Mouse (Mus musculus) liver, postnatal 0 days (tissue): ENCODE measurements around the gene Stk19.

Experiments used
- CTCF ChIP-seq: sonication (generic); IDR thresholded peaks from 2 replicates; pipeline ENCODE4 v1.5.1; 2016; ENCODE audit warnings: antibody characterized with exemption, low read depth
- EP300 ChIP-seq: IDR thresholded peaks from 2 replicates; pipeline ENCODE4 v1.6.1; 2016; ENCODE audit warnings: antibody characterized with exemption, low read depth, mild to moderate bottlenecking

GRCm38 (mm10) chr17:34840736-34841307 is 4.1 kb upstream of the Stk19 start:
- TF ChIP-seq CTCF (no peak), EP300 (no peak)
